Mouse (Mus musculus) cerebellum, adult 8-10 months (tissue): ENCODE results near the gene Insl5.

Experiments used
- DNase-seq: peaks from one replicate; pipeline ENCODE4 v3.0.0; 2022

The Insl5 gene

DNA sequence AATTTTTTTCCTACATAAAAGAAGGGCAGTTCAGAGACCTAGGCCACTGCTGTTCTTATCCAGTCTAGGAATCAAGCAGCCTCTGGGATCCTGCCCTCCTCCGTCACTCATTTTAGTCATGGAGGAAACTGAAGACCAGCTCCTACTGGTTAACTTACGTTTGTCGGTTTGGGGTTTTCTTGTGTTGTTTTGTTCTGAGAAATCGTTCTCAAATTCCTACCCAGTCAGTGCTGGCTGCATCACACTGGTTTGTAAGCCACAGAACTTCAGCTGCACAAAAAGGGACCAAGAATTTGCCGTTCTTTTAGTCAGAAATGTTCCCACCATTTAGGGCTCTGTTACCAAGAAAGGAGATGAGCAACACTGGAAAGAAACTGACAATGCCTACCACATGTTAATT lies 37.3 kb downstream of the Insl5 start:
- DNase-seq: no peak

DNA sequence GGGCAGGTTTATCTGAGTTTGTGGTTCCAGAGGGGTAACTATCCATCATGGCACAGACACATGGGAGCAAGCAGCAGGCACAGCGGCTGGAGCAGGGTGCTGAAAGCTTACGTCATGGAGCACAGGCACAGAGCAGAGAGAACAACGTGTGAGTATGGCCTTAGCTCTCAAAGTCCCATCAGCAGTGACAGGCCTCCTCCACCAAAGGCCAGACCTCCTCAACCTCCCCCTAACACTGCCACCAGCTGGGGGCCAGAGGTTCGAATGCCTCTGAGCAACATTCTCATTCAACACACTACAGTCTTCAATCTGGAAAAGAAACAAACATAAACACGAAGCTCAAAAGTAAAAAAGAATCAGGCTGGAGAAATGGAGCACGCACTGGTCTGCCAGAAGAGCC lies 38.1 kb downstream of the Insl5 start:
- DNase-seq: no peak

DNA sequence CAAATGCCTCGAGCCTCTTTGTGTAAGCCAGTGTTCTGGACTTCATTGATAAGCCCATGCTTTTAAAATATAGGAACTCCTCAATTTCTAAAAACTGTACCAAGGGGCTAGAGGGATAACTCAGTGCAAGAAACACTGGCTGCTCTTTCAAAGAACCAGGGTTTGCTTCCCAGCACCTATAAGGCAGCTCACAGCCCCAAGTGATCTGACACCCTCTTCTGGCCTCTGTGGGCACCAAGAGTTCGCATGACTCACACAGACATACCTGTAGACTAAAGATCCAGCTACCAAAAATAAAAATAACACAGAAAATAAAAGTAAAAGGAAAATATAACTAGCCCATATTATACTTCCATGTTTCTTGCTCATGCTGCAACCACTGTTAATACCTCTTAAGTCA lies 38.9 kb downstream of the Insl5 start:
- no peak for DNase-seq

- no peak for DNase-seq
Observed at GRCm38 (mm10) chr4:102987325-102987724, 39.3 kb downstream of the Insl5 start.

GRCm38 (mm10) chr4:102986917-102987316 lies 39.7 kb downstream of the Insl5 start:
- DNase-seq: peak; percentile 37

GRCm38 (mm10) chr4:102986173-102986572 lies 40.5 kb downstream of the Insl5 start:
- no peak for DNase-seq

GRCm38 (mm10) chr4:102981709-102982108 lies 44.9 kb downstream of the Insl5 start:
- DNase-seq: no peak

GRCm38 (mm10) chr4:102979385-102979784 lies 47.3 kb downstream of the Insl5 start:
- DNase-seq: no peak

DNA sequence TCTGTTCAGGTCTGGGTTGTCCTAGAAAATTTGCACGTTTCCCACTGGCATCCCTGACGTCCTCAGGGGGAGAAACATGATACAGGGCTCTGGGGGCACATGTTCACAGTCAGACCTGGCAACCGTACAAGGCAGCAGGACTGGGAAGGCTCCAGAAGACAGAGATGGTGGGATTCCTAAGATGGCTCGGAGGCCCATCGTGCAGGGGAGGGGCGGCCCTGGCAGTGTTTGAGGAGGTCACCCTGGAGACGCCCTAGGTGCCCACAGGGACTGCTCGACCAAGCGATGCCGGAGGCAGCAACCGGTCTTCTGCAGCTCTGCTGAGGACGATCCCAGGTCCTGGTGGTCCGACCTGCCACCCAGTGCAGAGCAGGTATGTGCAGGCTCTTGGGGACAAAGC lies 48.2 kb downstream of the Insl5 start, which contains the start of gene Tctex1d1:
Tctex1d1 (plus strand) TSS at position 167 of the 400 bp plus-strand sequence.
- peak; percentile 8 for DNase-seq

DNA sequence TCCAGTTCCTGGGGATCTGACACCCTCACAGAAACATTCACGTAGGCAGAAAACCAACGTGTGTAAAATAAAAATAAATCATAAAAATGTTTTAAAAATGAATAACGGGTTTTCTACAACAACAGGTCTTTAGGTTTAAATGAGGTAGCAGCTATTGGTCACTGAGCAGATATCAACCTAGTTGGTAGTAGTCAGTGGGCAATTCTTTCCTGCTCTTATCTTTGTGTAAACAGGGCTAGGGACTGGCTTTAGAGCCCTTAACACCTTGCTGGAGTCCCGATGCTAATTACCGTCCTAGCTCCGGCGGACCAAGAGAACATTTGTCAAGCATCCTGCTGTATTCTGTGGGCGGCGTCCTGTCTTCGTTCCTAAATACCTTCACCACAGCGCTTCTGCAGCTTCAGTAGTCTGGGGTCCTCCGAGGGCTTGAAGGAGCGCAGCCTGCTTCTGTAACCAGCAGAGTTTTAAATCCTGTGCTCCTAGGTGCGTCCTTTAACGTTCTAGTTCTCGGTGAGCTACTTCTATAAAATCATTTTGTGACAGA lies 48.8 kb downstream of the Insl5 start:
- no peak for DNase-seq

GRCm38 (mm10) chr4:102976290-102977275 lies 50.1 kb downstream of the Insl5 start:
- no peak for DNase-seq

DNA sequence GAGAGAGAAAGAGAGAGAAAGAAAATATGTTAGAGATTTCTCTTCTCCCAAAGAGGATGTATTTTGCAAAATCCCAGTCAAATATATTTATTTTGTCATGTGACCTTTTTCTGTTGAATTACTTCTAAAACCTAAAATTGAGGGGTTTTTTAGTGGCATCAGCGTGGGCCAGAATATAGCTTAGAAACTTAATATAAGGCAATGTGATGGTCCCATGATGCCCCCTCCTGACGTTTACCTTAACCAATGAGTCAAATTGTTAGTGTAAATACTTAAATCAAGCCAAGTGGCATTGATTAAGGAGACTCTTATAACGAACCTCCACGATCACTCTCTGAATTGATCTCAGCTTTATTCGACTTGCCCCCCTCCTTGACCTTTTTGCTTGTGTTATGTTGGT lies 52.5 kb downstream of the Insl5 start:
- DNase-seq: no peak

GRCm38 (mm10) chr4:102972071-102972470 lies 54.6 kb downstream of the Insl5 start:
- DNase-seq: no peak

- no peak for DNase-seq
Observed at GRCm38 (mm10) chr4:102971159-102971558, 55.5 kb downstream of the Insl5 start.

GRCm38 (mm10) chr4:102969599-102969998 lies 57.0 kb downstream of the Insl5 start:
- DNase-seq: no peak
